Mouse (Mus musculus): ENCODE measurements around the gene Usp49.

Gene Usp49

GRCm38 (mm10) chr17:47730633-47731575 is 100.4 kb downstream of the Usp49 start:
- DNase-seq (ENCODE audit: extremely low read depth, low read depth, low spot score) = no peak

- DNase-seq (ENCODE audit: extremely low read depth, low read depth, low spot score) = no peak
Observed at GRCm38 (mm10) chr17:47735553-47736100, 105.1 kb downstream of the Usp49 start.

Data from fat pad, adult 2 months (tissue).